Mouse (Mus musculus) bone marrow, adult 2 months (tissue): ENCODE data around the gene Foxn3. TPM values are rescaled to one million over a fixed set of nuclear protein-coding genes. Genes with fewer than 3 reads are reported as not detected.

Source experiments
- H3K27ac ChIP-seq: fragments of 200-500 bp; 2 replicates; pipeline ENCODE4 v1.5.1; 2012; ENCODE audit warnings: low read depth, mild to moderate bottlenecking, control low read depth, inconsistent platforms, low read length; ENCODE audit not compliant: control insufficient read depth, poor library complexity, insufficient read depth
- H3K4me1 ChIP-seq: fragments of 200-500 bp; 2 replicates; pipeline ENCODE4 v1.6.1; 2011; ENCODE audit warnings: low read length; ENCODE audit not compliant: control insufficient read depth, insufficient read depth
- H3K4me3 ChIP-seq: fragments of 200-500 bp; replicated peaks from 2 replicates; pipeline ENCODE3; 2011; ENCODE audit warnings: mild to moderate bottlenecking, low read depth, low read length, control low read depth; ENCODE audit not compliant: control insufficient read depth
- CTCF ChIP-seq: fragments of 200-500 bp; IDR thresholded peaks from 2 replicates; pipeline ENCODE4 v1.5.1; 2011; ENCODE audit warnings: low read length, control low read depth; ENCODE audit not compliant: control insufficient read depth, insufficient read depth
- POLR2A ChIP-seq: fragments of 200-500 bp; IDR thresholded peaks from 2 replicates; pipeline ENCODE4 v1.6.1; 2011; ENCODE audit warnings: low read depth, mild to moderate bottlenecking, control low read depth, low read length, borderline replicate concordance; ENCODE audit not compliant: control insufficient read depth
- WGBS: fragments of 180-500 bp; shearing (Covaris S2); methylation state at CpG from one replicate; pipeline ENCODE4 v1.1.7; 2018; 5-methylcytosine and 5-hydroxymethylcytosine counted together
- polyA plus RNA-seq: library from polyadenylated mRNA; stranded (reverse); fragments of >200 nt; gene quantifications from 2 replicates; pipeline ENCODE4 v1.2.4, GENCODE M21; 2011; ENCODE audit warnings: low replicate concordance; ENCODE audit not compliant: missing spikeins, insufficient read depth, insufficient read length

Foxn3 gene
- polyA plus RNA-seq, 1 experiment, result 23.7 TPM

DNA sequence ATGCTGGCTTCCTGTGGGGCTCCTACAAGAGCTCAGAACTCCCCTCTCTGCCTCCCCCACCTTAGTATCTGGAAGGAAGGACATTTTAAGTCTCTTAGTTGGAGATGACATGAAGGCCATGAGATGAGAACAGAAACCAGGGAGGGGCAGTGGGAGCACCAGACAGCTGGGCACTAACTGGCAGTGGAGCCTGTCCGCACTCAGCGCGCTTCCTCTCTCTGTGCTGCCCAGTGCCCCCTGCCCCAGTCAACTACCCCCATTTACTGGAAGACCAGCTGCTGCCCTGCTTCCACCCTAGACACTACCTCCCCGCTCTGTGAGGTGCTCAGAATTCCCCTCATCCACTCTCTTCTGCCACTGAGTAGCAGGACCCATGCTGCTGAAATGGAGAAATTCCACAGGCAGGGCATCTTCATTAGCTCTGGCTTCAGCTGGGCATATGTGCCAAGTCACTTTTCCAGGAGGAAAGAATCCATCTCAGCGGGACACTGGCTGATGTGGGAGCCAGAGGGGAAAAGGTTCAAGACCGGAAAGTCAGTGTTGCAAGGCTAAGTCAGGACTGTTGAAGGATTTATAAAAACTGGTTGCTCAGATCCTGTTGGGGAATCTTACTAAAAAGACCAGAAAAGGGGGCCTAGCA is 335.9 kb downstream of the Foxn3 start:
- H3K4me3 ChIP-seq, result no peak overlapping the region
- no peak overlapping the region for H3K27ac ChIP-seq
- 68% methylated on average over 6 of the region's 6 CpGs for WGBS
- TF ChIP-seq CTCF (no peak), POLR2A (no peak)
- peaks cover 5% of the 10 kb centered on the region; the same call in 1 of the 2 replicates for H3K4me1 ChIP-seq

DNA sequence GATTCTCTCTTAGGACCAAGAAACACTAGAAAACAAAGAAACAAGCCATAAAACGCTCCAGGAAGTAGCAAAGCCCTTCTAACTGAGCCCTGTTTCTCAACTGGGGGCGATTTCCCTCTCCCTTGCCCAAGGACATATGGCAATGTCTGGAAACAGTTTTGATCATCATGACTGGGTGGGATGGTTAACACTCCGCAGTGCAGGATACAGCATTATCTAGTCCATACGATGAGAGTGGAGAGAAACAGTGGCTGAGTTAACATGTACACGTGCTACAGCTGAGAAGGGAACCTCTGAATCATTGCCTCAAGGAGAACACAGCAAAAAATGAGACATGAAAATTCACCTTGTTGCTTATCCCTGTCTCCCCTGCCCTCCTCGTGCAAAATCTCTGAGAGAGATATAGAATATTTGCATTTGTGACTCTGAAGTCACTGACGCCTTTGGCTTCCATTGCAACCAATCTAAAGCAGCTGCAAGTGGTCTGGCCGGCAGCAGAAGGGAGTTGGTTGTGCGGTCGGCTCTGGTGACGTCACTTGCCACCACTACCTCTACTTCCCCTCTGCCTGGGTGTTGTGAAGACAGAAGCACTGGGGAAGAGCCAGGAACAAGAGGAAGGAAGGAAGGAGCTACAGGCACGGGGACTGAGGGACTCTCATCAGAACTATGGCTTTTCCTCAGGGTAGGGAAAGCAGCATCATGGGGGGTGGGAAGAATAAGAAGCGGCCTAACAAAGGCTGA is 338.3 kb downstream of the Foxn3 start:
- Histone ChIP-seq H3K27ac (no peak overlapping the region), H3K4me3 (no peak overlapping the region), H3K4me1 (peaks cover 5% of the 10 kb centered on the region; the same call in 1 of the 2 replicates)
- no peak for TF ChIP-seq POLR2A
- TF ChIP-seq CTCF, result no peak
- WGBS, result 23% methylated on average over 13 of the region's 13 CpGs

DNA sequence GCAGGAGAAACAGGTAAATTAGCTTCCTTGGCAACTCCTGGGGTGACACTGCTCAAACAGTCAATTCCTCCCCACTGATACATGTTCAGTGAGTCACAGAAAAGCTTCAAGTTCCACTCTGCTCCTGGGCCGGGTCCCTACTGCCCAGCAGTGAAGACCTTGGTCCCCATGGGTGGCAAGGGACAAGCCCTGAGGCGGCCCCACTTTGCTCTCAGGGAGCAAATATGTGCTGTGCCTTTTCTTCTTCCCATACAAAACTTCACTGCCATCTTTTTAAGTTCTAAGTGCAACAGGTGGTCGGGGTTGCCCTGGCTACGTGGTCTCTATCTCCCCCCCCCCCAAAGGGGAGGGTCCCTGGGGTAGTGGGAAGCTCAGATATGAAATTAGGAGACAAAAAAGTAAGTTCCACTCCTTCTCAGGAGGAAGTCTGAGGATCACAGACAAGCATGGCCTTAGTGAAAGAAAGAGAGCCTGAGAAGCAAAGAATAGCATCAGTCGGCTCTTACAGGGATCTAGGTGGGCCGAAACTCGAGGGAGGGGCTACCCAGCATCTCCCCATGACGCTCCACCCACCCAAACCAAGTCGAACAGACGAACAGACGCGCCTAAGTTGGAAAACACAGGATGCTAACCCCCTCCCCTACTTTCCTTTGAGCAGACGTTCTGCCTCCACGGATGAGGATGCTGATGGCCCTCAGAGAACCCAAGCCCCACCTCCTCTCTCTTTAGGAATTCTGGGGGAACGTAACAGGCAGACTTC is 342.1 kb downstream of the Foxn3 start:
- no peak overlapping the region for H3K4me3 ChIP-seq
- 83% methylated on average over 15 of the region's 15 CpGs for WGBS
- no peak overlapping the region for H3K27ac ChIP-seq
- peaks cover 3% of the 10 kb centered on the region; the same call in 1 of the 2 replicates for H3K4me1 ChIP-seq
- TF ChIP-seq CTCF (no peak), POLR2A (no peak)

DNA sequence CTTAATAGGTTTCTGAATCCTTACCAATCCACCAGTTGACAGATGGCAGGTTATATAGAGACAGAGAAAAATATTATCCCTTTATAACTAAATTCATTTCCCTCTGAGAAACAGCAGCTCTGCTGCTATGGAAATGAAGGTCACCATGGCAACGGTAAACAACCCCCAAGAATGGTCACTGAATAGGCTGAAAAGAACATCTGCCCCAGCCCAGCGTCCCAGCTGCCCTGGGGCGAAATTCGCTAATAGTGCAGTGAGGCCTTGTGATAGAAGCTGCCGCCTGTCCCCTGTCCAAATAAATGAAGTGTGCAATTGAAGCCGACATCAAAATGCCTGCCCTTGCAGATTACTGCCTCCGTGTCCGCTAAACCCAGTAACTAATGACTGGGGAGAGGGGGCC is 343.0 kb downstream of the Foxn3 start:
- no peak for TF ChIP-seq POLR2A
- TF ChIP-seq CTCF, result no peak
- WGBS, result 89% methylated on average over 8 of the region's 8 CpGs

DNA sequence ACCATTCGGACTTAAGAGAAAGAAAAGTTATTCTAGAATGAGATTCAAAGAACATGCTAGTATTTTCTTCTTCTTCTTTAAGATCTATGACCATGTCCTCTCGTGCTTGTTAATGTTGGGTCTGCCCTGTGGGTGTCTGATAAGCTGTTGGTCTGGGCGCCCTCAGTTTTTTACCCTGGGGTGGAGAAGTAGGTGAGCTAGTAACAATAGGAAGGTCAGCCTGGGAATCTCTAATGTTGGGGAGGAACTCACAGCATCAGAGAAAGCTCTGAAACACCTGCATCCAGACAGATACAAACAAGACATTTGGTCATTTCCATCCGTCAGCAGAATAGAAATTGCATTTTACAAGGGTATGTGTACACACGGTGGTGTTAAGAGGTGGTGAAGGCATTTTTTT is 343.6 kb downstream of the Foxn3 start:
- WGBS, result 77% methylated on average over 5 of the region's 5 CpGs
- no peak overlapping the region for H3K27ac ChIP-seq
- no peak for TF ChIP-seq CTCF
- no peak for TF ChIP-seq POLR2A
- H3K4me1 ChIP-seq, result peaks cover under 1% of the 10 kb centered on the region; the same call in 1 of the 2 replicates
- H3K4me3 ChIP-seq, result no peak overlapping the region

More for the DNA sequence above, 343.0 kb downstream of the Foxn3 start:
- Histone ChIP-seq H3K4me3 (no peak overlapping the region), H3K4me1 (peaks cover 2% of the 10 kb centered on the region; the same call in 1 of the 2 replicates), H3K27ac (no peak overlapping the region)

DNA sequence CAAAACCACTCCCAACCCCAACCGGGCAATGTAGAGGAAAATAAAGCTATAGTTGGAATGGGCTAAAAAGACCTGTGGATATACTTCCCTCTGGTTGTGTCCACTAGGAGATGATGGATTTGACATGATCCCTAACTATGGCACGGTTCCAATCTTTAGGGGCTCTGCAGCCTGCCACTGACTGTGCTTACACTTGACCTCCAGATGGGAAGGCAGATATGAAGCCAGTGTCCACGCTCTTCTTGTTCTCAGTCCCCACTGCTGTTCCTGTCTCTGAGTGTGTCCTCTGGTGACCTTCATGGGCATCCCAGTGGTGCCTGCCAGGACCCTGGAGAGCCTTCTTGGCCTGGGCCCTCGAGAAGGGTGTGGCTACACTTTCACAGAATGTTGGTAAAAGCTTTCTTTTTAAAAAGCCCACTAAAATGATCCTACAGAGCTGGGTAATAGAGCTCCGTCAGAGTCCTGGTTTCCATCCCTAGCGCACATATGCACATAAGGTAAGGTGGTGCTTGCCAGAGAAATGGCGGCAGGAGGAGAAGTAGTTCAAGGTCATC is 346.2 kb downstream of the Foxn3 start:
- no peak overlapping the region for H3K27ac ChIP-seq
- 84% methylated on average over 7 of the region's 7 CpGs for WGBS
- TF ChIP-seq CTCF, result no peak
- TF ChIP-seq POLR2A, result no peak
- no peak overlapping the region for H3K4me3 ChIP-seq
- H3K4me1 ChIP-seq, result no peaks in the 10 kb centered on the region

DNA sequence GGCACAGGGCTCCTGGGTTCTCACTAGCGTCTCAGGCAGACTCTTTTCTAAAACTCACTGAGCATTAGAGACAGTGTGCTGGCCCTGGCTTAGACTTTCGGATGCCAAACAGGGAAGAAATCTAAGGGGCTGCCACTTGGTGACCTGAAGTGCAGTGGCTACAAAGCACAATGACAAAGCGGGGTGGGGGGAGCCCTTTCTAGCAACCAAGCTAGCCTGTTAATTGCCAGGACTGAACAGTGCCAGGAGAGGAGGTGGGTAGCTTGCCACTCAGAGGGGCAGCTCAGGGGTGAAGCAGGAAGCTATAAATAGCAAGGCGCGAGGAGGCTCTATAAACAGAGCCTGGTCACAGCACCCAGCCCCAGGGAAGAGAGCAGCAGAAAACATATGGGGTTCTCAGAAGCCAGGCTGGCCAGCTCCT is 347.0 kb downstream of the Foxn3 start:
- Histone ChIP-seq H3K4me3 (no peak overlapping the region), H3K4me1 (no peaks in the 10 kb centered on the region), H3K27ac (no peak overlapping the region)
- TF ChIP-seq POLR2A, result no peak
- WGBS, result 92% methylated on average over 5 of the region's 5 CpGs
